Mouse (Mus musculus) hindbrain, embryonic 11.5 days (tissue): ENCODE measurements around the gene Rimbp2. TPM values are rescaled to one million over a fixed set of nuclear protein-coding genes. Genes with fewer than 3 reads are reported as not detected.
"Not testable (repeated sequence)": the region's sequence is repeated elsewhere in the genome, so short reads cannot be mapped to it uniquely, and the experiment has no call there.

Source experiments
- ATAC-seq: fragments of 200-750 bp; cut with Nextera tagmentation; 2 replicates; pipeline ENCODE4 v1.8.0; 2017; ENCODE audit warnings: mild to moderate bottlenecking, moderate TSS enrichment, moderate library complexity; ENCODE audit not compliant: low FRiP score
- DNase-seq: peaks from one replicate; pipeline ENCODE4 v3.0.0-alpha.2; 2015; ENCODE audit warnings: low spot score
- H3K27ac ChIP-seq: fragments of 300-500 bp; sonication (generic); 2 replicates; pipeline ENCODE4 v1.5.1; 2014; ENCODE audit warnings: mild to moderate bottlenecking, low read depth, low read length
- H3K27me3 ChIP-seq: fragments of 300-500 bp; sonication (generic); 2 replicates; pipeline ENCODE4 v1.6.1; 2014; ENCODE audit warnings: mild to moderate bottlenecking, low read length, moderate library complexity, mixed read lengths; ENCODE audit not compliant: control insufficient read depth, insufficient read depth
- H3K36me3 ChIP-seq: fragments of 300-500 bp; sonication (generic); 2 replicates; pipeline ENCODE4 v1.6.1; 2014; ENCODE audit warnings: mild to moderate bottlenecking, low read length, moderate library complexity, mixed read lengths; ENCODE audit not compliant: control insufficient read depth, insufficient read depth
- H3K4me1 ChIP-seq: fragments of 300-500 bp; sonication (generic); replicated peaks from 2 replicates; pipeline ENCODE4 v1.6.1; 2014; ENCODE audit warnings: low read length, mixed read lengths; ENCODE audit not compliant: control insufficient read depth, insufficient read depth
- H3K4me2 ChIP-seq: fragments of 300-500 bp; sonication (generic); replicated peaks from 2 replicates; pipeline ENCODE4 v1.6.1; 2014; ENCODE audit warnings: mild to moderate bottlenecking, low read depth, low read length
- H3K4me3 ChIP-seq: fragments of 300-500 bp; sonication (generic); 2 replicates; pipeline ENCODE4 v1.5.1; 2014; ENCODE audit warnings: low read depth, low read length
- H3K9ac ChIP-seq: fragments of 300-500 bp; sonication (generic); 2 replicates; pipeline ENCODE4 v1.6.1; 2014; ENCODE audit warnings: low read depth, low read length
- H3K9me3 ChIP-seq: fragments of 300-500 bp; sonication (generic); 2 replicates; pipeline ENCODE4 v1.6.1; 2016; ENCODE audit warnings: low read length; ENCODE audit not compliant: control insufficient read depth
- WGBS: fragments of 180-500 bp; shearing (Covaris S2); extraction: QIAGEN DNeasy Blood & Tissue Kit; methylation state at CpG from one replicate; pipeline ENCODE4 v1.1.7; 2014; 5-methylcytosine and 5-hydroxymethylcytosine counted together
- polyA plus RNA-seq: library from polyadenylated mRNA; unstranded; fragments of >200 nt; fragmentation: Nextera tagmentation; extraction: Ambion mirVana; gene quantifications from 2 replicates; pipeline ENCODE4 v1.2.1, GENCODE M21; 2014

Rimbp2 gene
- polyA plus RNA-seq, 1 experiment from 2014 or later = 1.4 TPM

GRCm38 (mm10) chr5:128978957-128979356, 25.7 kb upstream of the Rimbp2 start:
- WGBS = 96% methylated on average over 7 of the region's 7 CpGs

GRCm38 (mm10) chr5:128977466-128977865, 24.2 kb upstream of the Rimbp2 start:
- not testable (repeated sequence) for H3K36me3 ChIP-seq, H3K27me3 ChIP-seq, ATAC-seq, H3K9me3 ChIP-seq, H3K27ac ChIP-seq, H3K4me1 ChIP-seq, H3K9ac ChIP-seq, H3K4me2 ChIP-seq, DNase-seq, H3K4me3 ChIP-seq
- 74% methylated on average over 1 of the region's 1 CpGs for WGBS

More at GRCm38 (mm10) chr5:128978957-128979356, 25.7 kb upstream of the Rimbp2 start:
- Histone ChIP-seq H3K4me3 (no peak overlapping the region), H3K9ac (no peak overlapping the region), H3K9me3 (no peaks in the 10 kb centered on the region), H3K4me2 (no peak overlapping the region), H3K4me1 (no peaks in the 10 kb centered on the region), H3K27me3 (no peaks in the 10 kb centered on the region), H3K36me3 (no peaks in the 10 kb centered on the region), H3K27ac (no peak overlapping the region)
- no peak for DNase-seq
- no peak for ATAC-seq

GRCm38 (mm10) chr5:128976266-128976665, 23.0 kb upstream of the Rimbp2 start:
- H3K4me3 ChIP-seq = no peak overlapping the region
- no peaks in the 10 kb centered on the region for H3K4me1 ChIP-seq
- H3K4me2 ChIP-seq = no peak overlapping the region
- peak; percentile 70 for DNase-seq
- no peak overlapping the region for H3K9ac ChIP-seq
- H3K36me3 ChIP-seq = no peaks in the 10 kb centered on the region
- no peak for ATAC-seq
- 14% methylated on average over 4 of the region's 4 CpGs for WGBS
- no peak overlapping the region for H3K27ac ChIP-seq
- H3K27me3 ChIP-seq = no peaks in the 10 kb centered on the region
- H3K9me3 ChIP-seq = no peaks in the 10 kb centered on the region

- Histone ChIP-seq H3K4me2 (no peak overlapping the region), H3K4me3 (no peak overlapping the region), H3K9ac (no peak overlapping the region), H3K4me1 (no peaks in the 10 kb centered on the region), H3K9me3 (no peaks in the 10 kb centered on the region), H3K27me3 (no peaks in the 10 kb centered on the region), H3K27ac (no peak overlapping the region), H3K36me3 (no peaks in the 10 kb centered on the region)
- ATAC-seq (no peak), DNase-seq (peak; percentile 88)
- WGBS = 16% methylated on average over 14 of the region's 14 CpGs
Measured at GRCm38 (mm10) chr5:128971298-128971697, 18.0 kb upstream of the Rimbp2 start.

- ATAC-seq = no peak
- WGBS = 72% methylated on average over 10 of the region's 10 CpGs
Measured at GRCm38 (mm10) chr5:128970878-128971277, 17.6 kb upstream of the Rimbp2 start.

GRCm38 (mm10) chr5:128964353-128964752, 11.1 kb upstream of the Rimbp2 start:
- Histone ChIP-seq H3K36me3 (no peaks in the 10 kb centered on the region), H3K9ac (no peak overlapping the region), H3K9me3 (no peaks in the 10 kb centered on the region), H3K27ac (no peak overlapping the region), H3K4me1 (no peaks in the 10 kb centered on the region), H3K4me3 (no peak overlapping the region), H3K4me2 (no peak overlapping the region), H3K27me3 (no peaks in the 10 kb centered on the region)
- 59% methylated on average over 4 of the region's 4 CpGs for WGBS
- DNase-seq (no peak), ATAC-seq (no peak)

More at GRCm38 (mm10) chr5:128970878-128971277, 17.6 kb upstream of the Rimbp2 start:
- H3K27ac ChIP-seq = no peak overlapping the region
- no peak for DNase-seq
- no peaks in the 10 kb centered on the region for H3K36me3 ChIP-seq
- no peak overlapping the region for H3K4me2 ChIP-seq
- no peak overlapping the region for H3K9ac ChIP-seq
- H3K4me1 ChIP-seq = no peaks in the 10 kb centered on the region
- no peaks in the 10 kb centered on the region for H3K9me3 ChIP-seq
- H3K27me3 ChIP-seq = no peaks in the 10 kb centered on the region
- no peak overlapping the region for H3K4me3 ChIP-seq

- no peak overlapping the region for H3K4me3 ChIP-seq
- WGBS = 87% methylated on average over 3 of the region's 3 CpGs
Measured at GRCm38 (mm10) chr5:128958916-128959315, 5.6 kb upstream of the Rimbp2 start.

GRCm38 (mm10) chr5:128954371-128954770, 1.1 kb upstream of the Rimbp2 start:
- H3K4me2 ChIP-seq, H3K4me3 ChIP-seq, ATAC-seq, H3K36me3 ChIP-seq, H3K9ac ChIP-seq, H3K4me1 ChIP-seq, H3K9me3 ChIP-seq, H3K27me3 ChIP-seq, H3K27ac ChIP-seq: not testable (repeated sequence)
- peak; percentile 32 for DNase-seq
- 88% methylated on average over 5 of the region's 5 CpGs for WGBS

More at GRCm38 (mm10) chr5:128958916-128959315, 5.6 kb upstream of the Rimbp2 start:
- Histone ChIP-seq H3K4me2 (no peak overlapping the region), H3K9me3 (no peaks in the 10 kb centered on the region), H3K9ac (no peak overlapping the region), H3K27ac (no peak overlapping the region), H3K27me3 (no peaks in the 10 kb centered on the region), H3K4me1 (no peaks in the 10 kb centered on the region), H3K36me3 (no peaks in the 10 kb centered on the region)
- DNase-seq (no peak), ATAC-seq (no peak)

GRCm38 (mm10) chr5:128952291-128953195, 743 bp downstream of the Rimbp2 start:
- ATAC-seq (peak; percentile 69), DNase-seq (peak; percentile 59)
- H3K36me3 ChIP-seq = no peaks in the 10 kb centered on the region
- 0 out of 2 replicates have a peak, but pooled peaks cover 3% of the 10 kb centered on the region for H3K4me1 ChIP-seq
- WGBS = under 1% methylated on average over 31 of the region's 35 CpGs
- peak overlapping the region; percentile 44 for H3K4me3 ChIP-seq
- peak overlapping the region; percentile 59 for H3K9ac ChIP-seq
- peak overlapping the region; percentile 82 for H3K4me2 ChIP-seq
- 0 out of 2 replicates have a peak, but pooled peaks cover 4% of the 10 kb centered on the region for H3K27me3 ChIP-seq
- H3K27ac ChIP-seq = no peak overlapping the region
- H3K9me3 ChIP-seq = no peaks in the 10 kb centered on the region
